Mouse (Mus musculus): ENCODE measurements around the gene Agtpbp1.

Agtpbp1 gene

DNA sequence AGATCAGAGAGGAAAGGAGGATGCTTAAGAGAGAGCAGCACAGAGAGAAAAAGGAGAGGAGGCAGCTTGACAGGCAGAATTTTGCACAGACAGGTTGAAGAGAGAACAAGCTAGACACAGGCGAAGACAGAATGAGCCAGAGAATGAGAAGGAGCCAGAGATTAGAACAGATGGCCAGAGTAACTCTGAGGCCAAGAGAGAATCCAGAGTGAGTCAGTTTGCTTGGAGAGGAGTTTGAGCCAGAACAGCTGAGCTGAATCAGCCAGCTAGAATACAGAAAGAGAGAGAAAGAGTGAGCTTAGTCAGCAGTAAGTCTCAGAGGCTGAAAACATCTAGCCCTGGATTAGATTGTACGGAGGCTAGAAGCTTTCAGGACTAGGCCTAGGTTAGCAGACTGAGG lies 12.5 kb downstream of the Agtpbp1 start:
- DNase-seq (ENCODE audit: low spot score) = no peak

DNA sequence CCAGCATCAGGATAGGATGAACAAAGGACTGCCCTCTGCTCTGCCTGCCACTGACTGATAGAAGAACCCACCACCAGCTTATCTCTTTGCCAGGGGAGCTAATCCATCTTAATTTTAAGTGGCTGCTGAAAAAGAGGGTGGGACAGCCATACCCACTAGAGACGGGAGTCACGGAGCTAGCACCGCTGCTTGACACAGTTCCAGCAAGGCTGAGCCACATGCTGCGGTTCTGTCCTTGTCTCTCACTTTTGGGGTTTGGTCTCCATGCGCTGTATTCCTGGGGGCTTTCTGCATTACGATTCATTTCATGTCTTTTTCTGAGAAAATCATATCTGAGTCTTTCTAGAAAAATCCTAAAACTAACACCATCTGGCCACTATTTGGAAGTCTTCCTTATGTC lies 13.9 kb downstream of the Agtpbp1 start:
- no peak for DNase-seq (ENCODE audit: low spot score)

DNA sequence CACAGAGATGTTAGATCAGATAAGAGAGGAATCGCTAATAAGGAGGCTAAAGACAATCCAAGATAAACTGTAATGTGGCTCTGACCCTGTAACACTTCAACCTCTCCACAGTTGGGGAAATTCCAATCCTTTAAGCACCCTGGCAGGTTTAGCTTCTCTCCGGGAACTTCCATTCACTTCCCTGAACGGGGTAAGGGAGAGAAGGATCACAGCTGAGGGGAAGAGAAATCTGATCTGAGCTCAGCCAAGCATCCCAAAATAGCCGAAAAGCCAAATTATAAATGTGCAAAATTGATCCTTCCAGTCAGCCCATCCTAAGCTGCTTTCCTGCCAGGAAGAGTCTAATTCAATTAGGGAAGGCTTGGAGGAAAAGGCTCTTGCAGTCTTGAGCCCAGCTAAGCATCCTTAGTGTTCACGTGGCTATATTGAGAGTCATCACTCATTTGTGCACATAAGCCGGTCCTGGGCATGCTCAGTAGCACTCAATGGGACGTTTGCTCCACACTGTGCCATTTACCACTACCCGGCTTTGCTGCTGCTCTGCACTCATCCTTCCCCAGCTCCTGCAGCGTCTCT lies 19.0 kb downstream of the Agtpbp1 start:
- DNase-seq (ENCODE audit: low spot score) = no peak

- no peak for DNase-seq (ENCODE audit: low spot score)
These were observed 20.1 kb downstream of the Agtpbp1 start for GRCm38 (mm10) chr13:59564923-59565322.

DNA sequence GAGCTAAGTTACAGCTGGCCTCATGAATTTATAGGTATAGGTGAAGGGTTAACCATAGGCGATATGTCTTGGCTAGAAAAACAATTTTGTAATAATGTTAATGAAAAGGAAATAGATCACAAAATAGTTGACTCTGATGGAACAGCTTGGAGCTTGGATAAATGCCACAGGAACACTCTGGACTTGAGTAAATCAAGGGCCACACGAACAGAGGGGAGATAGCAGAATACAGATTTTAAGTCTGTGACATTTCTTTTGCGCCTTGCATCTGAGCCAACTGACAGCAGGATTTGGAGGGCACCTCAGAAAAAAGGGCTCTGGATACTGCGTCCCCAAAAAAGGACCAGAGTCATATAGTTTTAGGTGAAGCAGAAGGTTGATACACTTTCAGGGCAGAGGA lies 20.5 kb downstream of the Agtpbp1 start:
- no peak for DNase-seq (ENCODE audit: low spot score)

GRCm38 (mm10) chr13:59562471-59562870 lies 22.6 kb downstream of the Agtpbp1 start:
- no peak for DNase-seq (ENCODE audit: low spot score)

DNA sequence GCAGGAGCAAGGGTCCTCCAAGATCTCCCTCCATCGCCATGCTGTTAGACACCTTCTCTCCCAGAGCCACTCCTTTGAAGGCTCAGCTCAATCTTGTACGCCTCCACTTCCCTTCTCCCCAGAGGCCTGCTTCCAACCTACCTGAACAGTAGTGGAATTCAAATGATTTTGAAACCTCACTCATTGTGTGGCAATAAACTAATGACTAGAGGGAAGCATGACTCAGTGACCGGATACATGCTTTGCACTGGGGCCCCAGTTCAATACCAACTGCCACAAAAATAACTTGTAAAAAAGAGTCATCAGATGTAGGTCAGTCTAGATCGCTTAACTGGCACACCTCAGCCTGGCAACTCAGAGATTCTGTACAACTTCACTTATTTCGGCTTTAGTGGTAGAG lies 26.3 kb downstream of the Agtpbp1 start:
- DNase-seq (ENCODE audit: low spot score) = no peak

GRCm38 (mm10) chr13:59557185-59557985 lies 27.6 kb downstream of the Agtpbp1 start:
- peak; percentile 84 for DNase-seq (ENCODE audit: low spot score)

DNA sequence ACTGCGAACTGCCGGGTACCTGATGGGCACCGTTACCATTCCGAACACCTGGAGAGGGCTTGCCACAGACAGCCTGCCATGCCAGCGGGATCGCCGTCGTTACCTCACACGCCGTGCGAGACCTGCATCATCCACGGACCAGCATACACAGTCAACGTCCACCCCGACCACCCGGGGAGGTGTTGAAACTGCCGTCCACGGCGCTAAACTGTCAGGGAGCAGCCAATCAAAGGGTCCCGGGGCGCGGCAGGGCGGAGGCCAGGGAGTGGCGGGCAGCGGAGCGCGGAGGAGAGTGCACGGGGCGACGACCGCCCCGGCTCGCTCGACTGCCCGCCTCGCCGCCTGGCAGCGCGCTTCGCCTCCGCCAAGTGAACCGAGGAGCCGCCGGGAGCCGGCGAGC lies 28.4 kb downstream of the Agtpbp1 start:
- no peak for DNase-seq (ENCODE audit: low spot score)

- no peak for DNase-seq (ENCODE audit: low spot score)
These were observed 29.3 kb downstream of the Agtpbp1 start for GRCm38 (mm10) chr13:59555613-59556192.

DNA sequence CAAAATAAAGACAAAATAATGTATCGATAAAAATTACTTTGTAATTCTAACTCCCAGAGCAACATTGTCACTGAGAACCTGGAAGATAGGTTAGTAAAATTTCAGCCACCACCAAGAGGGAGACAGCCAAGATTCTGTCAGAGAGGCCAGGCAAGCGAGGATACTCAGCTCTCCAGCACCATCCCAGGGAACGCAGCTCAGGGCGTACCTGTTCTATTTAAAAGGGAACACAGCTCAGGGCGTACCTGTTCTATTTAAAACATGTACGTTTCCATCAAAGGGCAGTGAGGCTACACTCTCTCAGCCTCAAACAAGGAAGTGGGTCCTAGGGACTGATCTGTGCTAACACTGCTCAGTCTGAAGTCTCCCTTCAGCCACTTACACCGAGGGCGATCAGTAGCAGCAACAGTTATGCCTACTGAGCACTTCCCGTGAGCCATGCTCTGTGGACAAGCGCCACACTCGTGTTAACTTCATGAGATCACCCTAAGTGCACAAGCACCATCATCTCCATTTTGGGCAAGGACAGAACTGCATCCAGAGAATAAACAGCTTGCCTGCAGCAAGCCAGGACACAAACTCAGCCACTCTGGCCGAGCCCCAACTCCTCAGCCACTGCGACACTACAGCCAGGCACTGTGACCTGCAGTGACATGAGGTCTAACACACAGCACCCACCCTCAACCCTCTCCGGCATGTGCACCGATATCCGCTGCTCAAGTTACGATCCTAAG lies 30.1 kb downstream of the Agtpbp1 start:
- no peak for DNase-seq (ENCODE audit: low spot score)

GRCm38 (mm10) chr13:59552751-59553150 lies 32.3 kb downstream of the Agtpbp1 start:
- DNase-seq (ENCODE audit: low spot score) = no peak

DNA sequence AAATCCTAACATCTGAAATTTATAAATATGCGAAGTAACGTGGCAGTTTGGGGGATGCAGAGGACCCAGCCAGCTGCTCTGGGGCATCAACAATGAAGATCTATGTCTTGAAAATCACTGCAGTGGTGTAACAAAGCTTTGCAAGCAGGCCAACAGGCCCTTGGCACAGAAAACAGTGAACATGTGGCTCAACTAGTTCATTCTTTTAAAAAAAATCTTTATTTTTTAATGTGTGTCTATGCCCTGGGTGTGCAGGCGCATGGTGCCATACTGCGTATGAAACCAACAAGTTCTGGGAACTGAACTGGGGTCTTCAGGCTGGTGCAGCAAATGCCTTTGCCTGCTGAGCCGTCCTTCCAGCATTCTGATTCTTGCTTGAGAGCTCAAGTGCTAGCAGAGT lies 32.7 kb downstream of the Agtpbp1 start:
- no peak for DNase-seq (ENCODE audit: low spot score)

- DNase-seq (ENCODE audit: low spot score) = no peak
These were observed 35.7 kb downstream of the Agtpbp1 start for GRCm38 (mm10) chr13:59549318-59549798.

GRCm38 (mm10) chr13:59547716-59548115 lies 37.3 kb downstream of the Agtpbp1 start:
- DNase-seq (ENCODE audit: low spot score) = no peak

- DNase-seq (ENCODE audit: low spot score) = no peak
These were observed 37.9 kb downstream of the Agtpbp1 start for GRCm38 (mm10) chr13:59547091-59547490.

- no peak for DNase-seq (ENCODE audit: low spot score)
These were observed 42.6 kb downstream of the Agtpbp1 start for GRCm38 (mm10) chr13:59542411-59542810.

DNA sequence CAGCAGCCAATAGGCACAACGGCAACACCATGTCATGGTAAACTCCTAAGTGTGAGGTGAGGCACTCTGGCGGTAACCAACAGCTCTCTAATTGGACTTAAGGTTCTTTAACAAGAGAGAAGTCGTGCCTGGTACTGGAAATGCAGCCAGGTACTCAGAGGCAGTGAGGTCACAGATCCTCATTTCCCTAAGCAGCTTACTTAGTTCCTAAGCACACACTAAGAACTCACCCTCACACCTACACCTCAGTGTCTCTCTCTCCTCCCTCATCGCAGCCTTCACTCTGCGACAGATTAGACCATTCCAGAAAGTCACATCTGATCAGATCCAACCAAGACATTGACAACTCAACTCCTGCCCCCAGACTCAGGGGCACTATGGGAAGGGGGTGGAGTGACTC lies 45.0 kb downstream of the Agtpbp1 start:
- DNase-seq (ENCODE audit: low spot score) = no peak

DNA sequence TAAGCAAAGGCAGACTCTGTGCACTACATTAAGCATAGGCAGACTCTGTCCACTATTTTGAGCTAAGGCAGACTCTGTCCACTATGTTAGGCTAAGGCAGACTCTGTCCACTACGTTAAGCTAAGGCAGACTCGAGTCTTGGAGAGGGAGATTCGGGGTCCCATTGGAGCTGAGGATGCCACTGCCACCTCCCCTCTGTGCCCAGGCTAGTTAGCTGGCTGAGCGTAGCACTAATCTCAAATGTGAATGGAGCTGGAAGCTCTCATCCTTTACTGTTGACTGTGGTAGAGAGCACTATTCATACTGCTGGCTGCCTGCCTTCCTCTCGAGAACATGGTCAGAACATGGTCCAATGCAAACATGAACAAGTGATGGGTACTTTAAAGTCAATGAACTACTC lies 46.4 kb downstream of the Agtpbp1 start:
- DNase-seq (ENCODE audit: low spot score) = no peak

DNA sequence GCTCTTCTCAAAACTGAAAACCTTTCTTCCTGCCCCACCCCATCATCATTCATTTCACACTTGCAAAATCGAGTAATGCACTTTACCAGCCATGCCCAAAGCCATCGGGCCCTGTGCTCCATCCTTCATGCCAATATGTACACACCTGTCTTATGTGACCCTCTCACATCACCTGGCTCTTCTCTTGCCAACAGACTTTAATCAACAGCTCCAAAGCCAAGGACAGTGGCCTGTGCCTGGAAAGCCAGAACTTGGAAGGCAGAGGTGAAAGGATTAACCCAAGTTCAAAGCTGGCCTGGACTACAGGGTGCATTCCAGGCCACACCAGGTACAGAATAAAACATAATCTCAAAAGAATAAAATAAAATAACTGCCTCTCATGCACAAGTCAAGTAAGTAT lies 48.4 kb downstream of the Agtpbp1 start:
- DNase-seq (ENCODE audit: low spot score) = no peak

- no peak for DNase-seq (ENCODE audit: low spot score)
These were observed 49.3 kb downstream of the Agtpbp1 start for GRCm38 (mm10) chr13:59535746-59536145.

- DNase-seq (ENCODE audit: low spot score) = no peak
These were observed 50.7 kb downstream of the Agtpbp1 start for GRCm38 (mm10) chr13:59534301-59534700.

- DNase-seq (ENCODE audit: low spot score) = no peak
These were observed 51.7 kb downstream of the Agtpbp1 start for GRCm38 (mm10) chr13:59533331-59533730.
